Mouse (Mus musculus) heart, postnatal 25 days (tissue): ENCODE data around the gene Krt78. TPM values are rescaled to one million over a fixed set of nuclear protein-coding genes. Genes with fewer than 3 reads are reported as not detected.
A peak's percentile ranks its signal among the peaks of the same experiment; 100 is the strongest.
"Not testable (repeated sequence)": the region's sequence is repeated elsewhere in the genome, so short reads cannot be mapped to it uniquely, and the experiment has no call there.

Source experiments
- DNase-seq: peaks from one replicate; pipeline ENCODE4 v3.0.0; 2022; ENCODE audit warnings: low spot score
- intact Hi-C: fragments of 180-260 bp; cut with DNase I; formaldehyde crosslinking; loops from one replicate; pipeline ENCODE4 v1.15.1; 2025
- total RNA-seq, 2 experiments: library from RNA; stranded (reverse); gene quantifications; 2 replicates each; pipeline ENCODE4 v1.2.3; 2021

The Krt78 gene
- total RNA-seq: not detected

GRCm38 (mm10) chr15:101954187-101954586 lies at the start of gene Krt78:
Gene Krt78, minus strand, starts transcription at chr15:101954287.
- intact Hi-C loops: no loop called here
- no peak for DNase-seq

GRCm38 (mm10) chr15:102003516-102003915 lies 49.4 kb upstream of the Krt78 start:
- intact Hi-C loops: no loop called here
- no peak for DNase-seq

GRCm38 (mm10) chr15:102002646-102003488 lies 48.8 kb upstream of the Krt78 start:
- intact Hi-C loops: no loop called here
- DNase-seq: no peak

GRCm38 (mm10) chr15:101999676-102000335 lies 45.7 kb upstream of the Krt78 start:
- intact Hi-C loops: no loop called here
- no peak for DNase-seq

GRCm38 (mm10) chr15:101999156-101999555 lies 45.1 kb upstream of the Krt78 start:
- intact Hi-C loops: no loop called here
- DNase-seq: no peak

GRCm38 (mm10) chr15:101996450-101997078 lies 42.5 kb upstream of the Krt78 start:
- DNase-seq: not testable (repeated sequence)

GRCm38 (mm10) chr15:101995484-101996236 lies 41.6 kb upstream of the Krt78 start:
- intact Hi-C loops: no loop called here
- no peak for DNase-seq

More at GRCm38 (mm10) chr15:101996450-101997078, 42.5 kb upstream of the Krt78 start:
- intact Hi-C loops: not testable (repeated sequence)

GRCm38 (mm10) chr15:101994365-101994764 lies 40.3 kb upstream of the Krt78 start:
- DNase-seq: no peak
- intact Hi-C loops: no loop called here

- intact Hi-C loops: no loop called here
- no peak for DNase-seq
Measured at GRCm38 (mm10) chr15:101990946-101991345, 36.9 kb upstream of the Krt78 start.

GRCm38 (mm10) chr15:101988714-101989113 lies 34.6 kb upstream of the Krt78 start:
- DNase-seq: no peak
- intact Hi-C loops: loop anchor here (1.0 to 10.0 kb wide), 3 partner anchors 77 to 744 kb away; no protein-coding TSS in a partner anchor

GRCm38 (mm10) chr15:101988119-101988518 lies 34.0 kb upstream of the Krt78 start:
- peak; percentile 53 for DNase-seq

GRCm38 (mm10) chr15:101984746-101985145 lies 30.7 kb upstream of the Krt78 start:
- DNase-seq: no peak
- intact Hi-C loops: loop anchor here (2.0 to 10.0 kb wide), 3 partner anchors 212 to 740 kb away; no protein-coding TSS in a partner anchor

More at GRCm38 (mm10) chr15:101988119-101988518, 34.0 kb upstream of the Krt78 start:
- intact Hi-C loops: loop anchor here (1.0 to 10.0 kb wide), 3 partner anchors 77 to 743 kb away; no protein-coding TSS in a partner anchor

GRCm38 (mm10) chr15:101983949-101984601 lies 30.0 kb upstream of the Krt78 start:
- peak; percentile 87 for DNase-seq
- intact Hi-C loops: loop anchor here (2.0 to 10.0 kb wide), 3 partner anchors 211 to 739 kb away; no protein-coding TSS in a partner anchor

GRCm38 (mm10) chr15:101983315-101983948 lies 29.3 kb upstream of the Krt78 start:
- DNase-seq: no peak
- intact Hi-C loops: loop anchor here (10.0 kb wide), 2 partner anchors 241 to 739 kb away; no protein-coding TSS in a partner anchor

GRCm38 (mm10) chr15:101980849-101981248 lies 26.8 kb upstream of the Krt78 start:
- DNase-seq: no peak
- intact Hi-C loops: loop anchor here (10.0 kb wide), 2 partner anchors 244 to 736 kb away; no protein-coding TSS in a partner anchor

GRCm38 (mm10) chr15:101977043-101977726 lies 23.1 kb upstream of the Krt78 start:
- intact Hi-C loops: no loop called here
- DNase-seq: peak; percentile 91

- DNase-seq: no peak
Measured at GRCm38 (mm10) chr15:101976641-101977040, 22.6 kb upstream of the Krt78 start.

GRCm38 (mm10) chr15:101976023-101976422 lies 21.9 kb upstream of the Krt78 start:
- DNase-seq: peak; percentile 70
- intact Hi-C loops: no loop called here

More at GRCm38 (mm10) chr15:101976641-101977040, 22.6 kb upstream of the Krt78 start:
- intact Hi-C loops: no loop called here
